Mouse (Mus musculus): ENCODE data around the gene Pou2f3. TPM values are rescaled to one million over a fixed set of nuclear protein-coding genes. Genes with fewer than 3 reads are reported as not detected.
A peak's percentile ranks its signal among the peaks of the same experiment; 100 is the strongest.

The Pou2f3 gene
- total and polyA plus RNA-seq, 3 experiments, result not detected

- TF ChIP-seq NRF1 (IDR thresholded peaks at IDR 0.05; ENCODE audit: insufficient read depth, low read depth, low read length, poor library complexity, severe bottlenecking), result 0 out of 2 replicates have a peak, but pooled peaks have one; percentile 21
- no peak for TF ChIP-seq ZC3H11A (IDR thresholded peaks at IDR 0.05; ENCODE audit: low read depth, low read length)
- no peak for TF ChIP-seq USF1 (IDR thresholded peaks at IDR 0.05; ENCODE audit: low read depth, low read length)
- TF ChIP-seq E2F4 (IDR thresholded peaks at IDR 0.05; ENCODE audit: borderline replicate concordance, low read depth, low read length), result no peak
- no peak for TF ChIP-seq GABPA (IDR thresholded peaks at IDR 0.05; ENCODE audit: low read depth, low read length)
- TF ChIP-seq CHD2 (IDR thresholded peaks at IDR 0.05; ENCODE audit: low read length), result no peak
- TF ChIP-seq RAD21 (IDR thresholded peaks at IDR 0.05; ENCODE audit: low read depth, low read length), result no peak
- no peak for TF ChIP-seq POLR2A (IDR thresholded peaks at IDR 0.05; ENCODE audit: control insufficient read depth in 1 of 2, insufficient read depth in 1 of 2, low read depth in 1 of 2, low read length in 2 of 2, poor library complexity in 1 of 2)
- peak; percentile 41; the same call in 1 of the 2 replicates for TF ChIP-seq RCOR1 (IDR thresholded peaks at IDR 0.05; ENCODE audit: low read depth, low read length)
- no peak for TF ChIP-seq POLR2AphosphoS5 (IDR thresholded peaks at IDR 0.05; ENCODE audit: borderline replicate concordance, low read depth, low read length)
- no peak for TF ChIP-seq ZKSCAN1 (IDR thresholded peaks at IDR 0.05; ENCODE audit: low read depth, low read length)
- no peak for TF ChIP-seq EP300 (IDR thresholded peaks at IDR 0.05; ENCODE audit: low read depth in 1 of 2, low read length in 2 of 2)
- TF ChIP-seq UBTF (IDR thresholded peaks at IDR 0.05; ENCODE audit: borderline replicate concordance, insufficient read depth, low read depth, low read length), result no peak
- TF ChIP-seq SIN3A (IDR thresholded peaks at IDR 0.05; ENCODE audit: low read length), result no peak; the same call in 1 of the 2 replicates
- no peak for TF ChIP-seq NELFE (IDR thresholded peaks at IDR 0.05; ENCODE audit: low read depth, low read length)
- no peak for TF ChIP-seq ETS1 (IDR thresholded peaks at IDR 0.05; ENCODE audit: low read depth, low read length)
- TF ChIP-seq CHD1 (IDR thresholded peaks at IDR 0.05; ENCODE audit: low read depth, low read length), result no peak
- TF ChIP-seq TBP (IDR thresholded peaks at IDR 0.05; ENCODE audit: low read depth, low read length), result no peak
- TF ChIP-seq MAX (IDR thresholded peaks at IDR 0.05; ENCODE audit: low read length), result no peak; the same call in 1 of the 2 replicates
- TF ChIP-seq ZMIZ1 (IDR thresholded peaks at IDR 0.05; ENCODE audit: low read depth, low read length), result no peak
- TF ChIP-seq HCFC1 (IDR thresholded peaks at IDR 0.05; ENCODE audit: low read depth, low read length), result no peak
- no peak for TF ChIP-seq POLR2AphosphoS2 (IDR thresholded peaks at IDR 0.05; ENCODE audit: low read length)
- TF ChIP-seq MAZ (IDR thresholded peaks at IDR 0.05; ENCODE audit: low read depth, low read length), result no peak
- TF ChIP-seq CTCF (IDR thresholded peaks at IDR 0.05 in 2 of 3, conservative IDR thresholded peaks at IDR 0.05 in 1 of 3; ENCODE audit: control insufficient read depth in 1 of 3, insufficient read depth in 1 of 3, low read depth in 2 of 3, low read length in 3 of 3, poor library complexity in 1 of 3, severe bottlenecking in 1 of 3), result no peak
- TF ChIP-seq MYC (IDR thresholded peaks at IDR 0.05; ENCODE audit: low read depth, low read length), result 0 out of 2 replicates have a peak, but pooled peaks have one; percentile 50
- TF ChIP-seq MEF2A (IDR thresholded peaks at IDR 0.05; ENCODE audit: extremely low read depth, insufficient replicate concordance, low read depth, low read length, poor library complexity, severe bottlenecking), result no peak
- no peak for TF ChIP-seq TAL1 (IDR thresholded peaks at IDR 0.05; ENCODE audit: low read length)
- TF ChIP-seq MXI1 (IDR thresholded peaks at IDR 0.05; ENCODE audit: low read depth, low read length), result peak; percentile 29; the same call in 1 of the 2 replicates
- TF ChIP-seq BHLHE40 (IDR thresholded peaks at IDR 0.05; ENCODE audit: borderline replicate concordance, low read depth, low read length), result no peak
- no peak for TF ChIP-seq ELF1 (IDR thresholded peaks at IDR 0.05; ENCODE audit: low read depth, low read length)
- peaks cover 9 to 26% of the 10 kb centered on the region in 2 experiments for H3K4me1 ChIP-seq (ENCODE audit: control insufficient read depth in 1 of 2, insufficient read depth in 2 of 2, low read length in 2 of 2)
- no peak for DNase-seq (ENCODE audit: low read depth, low spot score)
- no peaks in the 10 kb centered on the region for H3K27me3 ChIP-seq (ENCODE audit: control insufficient read depth in 1 of 2, insufficient read depth in 2 of 2, low read length in 2 of 2)
- H3K36me3 ChIP-seq (ENCODE audit: control insufficient read depth in 1 of 2, insufficient read depth in 2 of 2, low read length in 2 of 2), result peaks cover 0 to 31% of the 10 kb centered on the region in 2 experiments; a peak in 2 of 4 replicates
- H3K4me3 ChIP-seq (ENCODE audit: control insufficient read depth in 1 of 2, insufficient read depth in 1 of 2, low read depth in 2 of 2, low read length in 2 of 2), result peak overlapping the region; percentile 82 to 86
- H3K79me2 ChIP-seq (ENCODE audit: control insufficient read depth, insufficient read depth, low read length, poor library complexity), result peaks cover 26% of the 10 kb centered on the region
- peak overlapping the region; percentile 86 for H3K27ac ChIP-seq (ENCODE audit: control insufficient read depth, low read depth, low read length)
- H3K9me3 ChIP-seq (replicated peaks; ENCODE audit: insufficient read depth, low read length), result no peaks in the 10 kb centered on the region
- peak overlapping the region; percentile 92 for H3K9ac ChIP-seq (ENCODE audit: control insufficient read depth, low read depth, low read length, poor library complexity, severe bottlenecking)
Measured at GRCm38 (mm10) chr9:43106426-43107186, 103.6 kb downstream of the Pou2f3 start.

Measured in MEL (cell line).